Mouse (Mus musculus) stomach, postnatal 0 days (tissue): ENCODE results near the gene Rtf1. TPM values are rescaled to one million over a fixed set of nuclear protein-coding genes. Genes with fewer than 3 reads are reported as not detected.

Experiments used
- ATAC-seq: fragments of 200-750 bp; cut with Nextera tagmentation; 2 replicates; pipeline ENCODE4 v1.8.0; 2017; ENCODE audit not compliant: low FRiP score, low TSS enrichment
- DNase-seq: peaks from one replicate; pipeline ENCODE4 v3.0.0-alpha.2; 2016; ENCODE audit warnings: low spot score
- H3K27ac ChIP-seq: fragments of 300-500 bp; sonication (generic); replicated peaks from 2 replicates; pipeline ENCODE4 v1.5.1; 2014; ENCODE audit warnings: mild to moderate bottlenecking, control low read depth
- H3K27me3 ChIP-seq: fragments of 300-500 bp; sonication (generic); 2 replicates; pipeline ENCODE4 v1.6.1; 2014; ENCODE audit warnings: low read length; ENCODE audit not compliant: control insufficient read depth, insufficient read depth
- H3K36me3 ChIP-seq: fragments of 300-500 bp; sonication (generic); 2 replicates; pipeline ENCODE4 v1.6.1; 2014; ENCODE audit warnings: low read length, mixed read lengths; ENCODE audit not compliant: control insufficient read depth, insufficient read depth
- H3K4me1 ChIP-seq: fragments of 300-500 bp; sonication (generic); replicated peaks from 2 replicates; pipeline ENCODE4 v1.6.1; 2014; ENCODE audit warnings: antibody characterized with exemption; ENCODE audit not compliant: control insufficient read depth, insufficient read depth
- H3K4me2 ChIP-seq: fragments of 300-500 bp; sonication (generic); replicated peaks from 2 replicates; pipeline ENCODE4 v1.6.1; 2014; ENCODE audit warnings: low read depth, mild to moderate bottlenecking, control low read depth, moderate library complexity
- H3K4me3 ChIP-seq: fragments of 300-500 bp; sonication (generic); 2 replicates; pipeline ENCODE4 v1.5.1; 2014; ENCODE audit warnings: low read depth, low read length, control low read depth
- H3K9ac ChIP-seq: fragments of 300-500 bp; sonication (generic); 2 replicates; pipeline ENCODE4 v1.6.1; 2014; ENCODE audit warnings: mild to moderate bottlenecking, low read length, control low read depth, mixed read lengths
- H3K9me3 ChIP-seq: fragments of 300-500 bp; sonication (generic); 2 replicates; pipeline ENCODE4 v1.6.1; 2016; ENCODE audit warnings: low read length; ENCODE audit not compliant: control insufficient read depth
- CTCF ChIP-seq: IDR thresholded peaks from 2 replicates; pipeline ENCODE4 v1.5.1; 2016; ENCODE audit warnings: antibody characterized with exemption, low read depth, mild to moderate bottlenecking, moderate library complexity
- EP300 ChIP-seq: optimal IDR thresholded peaks from 2 replicates; pipeline ENCODE3; 2016; ENCODE audit warnings: antibody characterized with exemption
- WGBS: fragments of 180-500 bp; shearing (Covaris S2); extraction: QIAGEN DNeasy Blood & Tissue Kit; methylation state at CpG from one replicate; pipeline ENCODE4 v1.1.7; 2014; 5-methylcytosine and 5-hydroxymethylcytosine counted together
- polyA plus RNA-seq: library from polyadenylated mRNA; unstranded; fragments of >200 nt; fragmentation: Nextera tagmentation; extraction: Ambion mirVana; gene quantifications from 2 replicates; pipeline ENCODE4 v1.2.1, GENCODE M21; 2015

Rtf1 gene
- polyA plus RNA-seq, 1 experiment from 2014 or later: 33.2 TPM

DNA sequence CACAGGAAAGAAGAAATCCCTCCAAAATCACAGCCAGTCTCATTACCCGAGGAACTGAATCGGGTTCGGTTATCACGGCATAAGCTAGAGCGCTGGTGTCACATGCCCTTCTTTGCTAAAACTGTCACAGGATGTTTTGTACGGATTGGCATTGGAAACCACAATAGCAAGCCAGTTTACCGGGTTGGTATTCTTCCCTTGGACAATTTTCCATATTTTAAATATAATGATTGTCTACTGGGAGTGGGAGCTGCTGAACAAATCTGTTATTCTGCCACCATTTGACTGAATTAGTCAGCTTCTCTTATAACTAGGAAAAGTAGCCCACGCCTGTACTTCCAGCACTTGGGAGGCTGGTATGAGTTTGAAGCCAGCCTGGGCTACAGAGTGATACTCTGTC lies 46.2 kb downstream of the Rtf1 start:
- no peaks in the 10 kb centered on the region for H3K27me3 ChIP-seq
- no peaks in the 10 kb centered on the region for H3K4me1 ChIP-seq
- 93% methylated on average over 8 of the region's 8 CpGs for WGBS
- H3K36me3 ChIP-seq: peaks cover 18% of the 10 kb centered on the region; the same call in 1 of the 2 replicates
- no peak overlapping the region for H3K27ac ChIP-seq
- H3K9me3 ChIP-seq: no peaks in the 10 kb centered on the region
- no peak overlapping the region for H3K4me2 ChIP-seq
- ATAC-seq (no peak), DNase-seq (no peak)
- no peak overlapping the region for H3K9ac ChIP-seq
- H3K4me3 ChIP-seq: no peak overlapping the region
- no peak for TF ChIP-seq EP300
- no peak for TF ChIP-seq CTCF

GRCm38 (mm10) chr2:119727762-119728416 lies 53.0 kb downstream of the Rtf1 start:
- no peak overlapping the region for H3K4me3 ChIP-seq
- no peaks in the 10 kb centered on the region for H3K9me3 ChIP-seq
- no peaks in the 10 kb centered on the region for H3K27me3 ChIP-seq
- 84% methylated on average over 3 of the region's 3 CpGs for WGBS
- no peak overlapping the region for H3K9ac ChIP-seq
- ATAC-seq: no peak
- no peak overlapping the region for H3K27ac ChIP-seq
- TF ChIP-seq EP300 (no peak), CTCF (no peak)
- peaks cover 29% of the 10 kb centered on the region for H3K36me3 ChIP-seq
- H3K4me2 ChIP-seq: no peak overlapping the region
- DNase-seq: no peak
- H3K4me1 ChIP-seq: no peaks in the 10 kb centered on the region

- peaks cover 31% of the 10 kb centered on the region for H3K36me3 ChIP-seq
- 86% methylated on average over 4 of the region's 4 CpGs for WGBS
- no peaks in the 10 kb centered on the region for H3K27me3 ChIP-seq
- H3K4me1 ChIP-seq: no peaks in the 10 kb centered on the region
- no peak overlapping the region for H3K9ac ChIP-seq
- no peak overlapping the region for H3K4me2 ChIP-seq
- H3K4me3 ChIP-seq: no peak overlapping the region
- ATAC-seq: no peak
- TF ChIP-seq CTCF (no peak), EP300 (no peak)
- H3K9me3 ChIP-seq: no peaks in the 10 kb centered on the region
- H3K27ac ChIP-seq: no peak overlapping the region
- no peak for DNase-seq
These were observed 55.9 kb downstream of the Rtf1 start for GRCm38 (mm10) chr2:119730735-119731134.

- TF ChIP-seq EP300 (no peak), CTCF (no peak)
- no peaks in the 10 kb centered on the region; the same call in 1 of the 2 replicates for H3K4me1 ChIP-seq
- H3K4me3 ChIP-seq: no peak overlapping the region
- no peaks in the 10 kb centered on the region for H3K27me3 ChIP-seq
- H3K9me3 ChIP-seq: no peaks in the 10 kb centered on the region
- H3K27ac ChIP-seq: no peak overlapping the region
- H3K4me2 ChIP-seq: no peak overlapping the region
- 12% methylated on average over 12 of the region's 12 CpGs for WGBS
- H3K36me3 ChIP-seq: peaks cover 12% of the 10 kb centered on the region
- H3K9ac ChIP-seq: no peak overlapping the region
- DNase-seq: peak; percentile 57
- ATAC-seq: peak; percentile 38; the same call in 1 of the 2 replicates
These were observed 62.3 kb downstream of the Rtf1 start for GRCm38 (mm10) chr2:119737124-119737523.

- H3K4me1 ChIP-seq: peaks cover 3% of the 10 kb centered on the region; the same call in 1 of the 2 replicates
- no peaks in the 10 kb centered on the region for H3K36me3 ChIP-seq
- H3K4me3 ChIP-seq: no peak overlapping the region
- no peaks in the 10 kb centered on the region for H3K9me3 ChIP-seq
- H3K4me2 ChIP-seq: peak overlapping the region; percentile 100
- 32% methylated on average over 2 of the region's 2 CpGs for WGBS
- H3K27me3 ChIP-seq: no peaks in the 10 kb centered on the region
- no peak for TF ChIP-seq EP300
- TF ChIP-seq CTCF: no peak
- ATAC-seq (no peak), DNase-seq (no peak)
- no peak overlapping the region for H3K9ac ChIP-seq
- no peak overlapping the region for H3K27ac ChIP-seq
These were observed 65.7 kb downstream of the Rtf1 start for GRCm38 (mm10) chr2:119740567-119740966.

GRCm38 (mm10) chr2:119741581-119742411 lies 66.9 kb downstream of the Rtf1 start, which contains the start of gene Itpka:
Itpka (plus strand) TSS chr2:119742337.
- no peaks in the 10 kb centered on the region for H3K9me3 ChIP-seq
- ATAC-seq (peak; percentile 48), DNase-seq (peak; percentile 91)
- 0 out of 2 replicates have a peak, but pooled peaks have one; percentile 12 for TF ChIP-seq CTCF
- TF ChIP-seq EP300: no peak
- H3K9ac ChIP-seq: peak within 1 kb of the TSS; percentile 66
- H3K27me3 ChIP-seq: no peaks in the 10 kb centered on the region
- H3K36me3 ChIP-seq: no peaks in the 10 kb centered on the region
- H3K4me1 ChIP-seq: peaks cover 3% of the 10 kb centered on the region; the same call in 1 of the 2 replicates
- H3K4me3 ChIP-seq: peak within 1 kb of the TSS; percentile 68
- H3K27ac ChIP-seq: peak within 1 kb of the TSS; percentile 91
- WGBS: under 1% methylated on average over 42 of the region's 53 CpGs
- H3K4me2 ChIP-seq: peak within 1 kb of the TSS; percentile 100
